Mouse (Mus musculus) intestine, postnatal 0 days (tissue): ENCODE measurements around the gene Ankrd60. TPM values are rescaled to one million over a fixed set of nuclear protein-coding genes. Genes with fewer than 3 reads are reported as not detected.
A peak's percentile ranks its signal among the peaks of the same experiment; 100 is the strongest.

ENCODE experiments used
- ATAC-seq: fragments of 200-750 bp; cut with Nextera tagmentation; 2 replicates; pipeline ENCODE4 v1.8.0; 2017; ENCODE audit warnings: mild to moderate bottlenecking, moderate TSS enrichment, moderate library complexity
- H3K27ac ChIP-seq: fragments of 300-500 bp; sonication (generic); 2 replicates; pipeline ENCODE4 v1.5.1; 2014; ENCODE audit warnings: mild to moderate bottlenecking, low read depth, low read length, moderate library complexity
- H3K27me3 ChIP-seq: fragments of 300-500 bp; sonication (generic); replicated peaks from 2 replicates; pipeline ENCODE4 v1.6.1; 2014; ENCODE audit warnings: low read length, mixed read lengths; ENCODE audit not compliant: control insufficient read depth, insufficient read depth
- H3K36me3 ChIP-seq: fragments of 300-500 bp; sonication (generic); 2 replicates; pipeline ENCODE4 v1.6.1; 2014; ENCODE audit warnings: mild to moderate bottlenecking, moderate library complexity; ENCODE audit not compliant: control insufficient read depth, insufficient read depth
- H3K4me1 ChIP-seq: fragments of 300-500 bp; sonication (generic); replicated peaks from 2 replicates; pipeline ENCODE4 v1.6.1; 2014; ENCODE audit warnings: antibody characterized with exemption, low read length, mixed read lengths; ENCODE audit not compliant: control insufficient read depth, insufficient read depth
- H3K4me2 ChIP-seq: fragments of 300-500 bp; sonication (generic); replicated peaks from 2 replicates; pipeline ENCODE4 v1.6.1; 2014; ENCODE audit warnings: low read depth, mild to moderate bottlenecking, moderate library complexity
- H3K4me3 ChIP-seq: fragments of 300-500 bp; sonication (generic); 2 replicates; pipeline ENCODE4 v1.5.1; 2014; ENCODE audit warnings: low read depth, low read length
- H3K9ac ChIP-seq: fragments of 300-500 bp; sonication (generic); 2 replicates; pipeline ENCODE4 v1.6.1; 2014; ENCODE audit warnings: mild to moderate bottlenecking, low read depth, low read length
- H3K9me3 ChIP-seq: fragments of 300-500 bp; sonication (generic); 2 replicates; pipeline ENCODE4 v1.6.1; 2016; ENCODE audit warnings: mixed run types; ENCODE audit not compliant: control insufficient read depth
- CTCF ChIP-seq: sonication (generic); IDR thresholded peaks from 2 replicates; pipeline ENCODE4 v1.5.1; 2016; ENCODE audit warnings: low read depth, mild to moderate bottlenecking, control low read depth, antibody characterized with exemption, moderate library complexity
- WGBS: fragments of 180-500 bp; shearing (Covaris S2); extraction: QIAGEN DNeasy Blood & Tissue Kit; methylation state at CpG from one replicate; pipeline ENCODE4 v1.1.7; 2014; 5-methylcytosine and 5-hydroxymethylcytosine counted together
- polyA plus RNA-seq: library from polyadenylated mRNA; unstranded; fragments of >200 nt; fragmentation: Nextera tagmentation; extraction: Ambion mirVana; gene quantifications from 2 replicates; pipeline ENCODE4 v1.2.1, GENCODE M21; 2015

Gene Ankrd60
- polyA plus RNA-seq, 1 experiment from 2014 or later: not detected

GRCm38 (mm10) chr2:173550681-173551080 lies 27.5 kb downstream of the Ankrd60 start:
- no peaks in the 10 kb centered on the region for H3K9me3 ChIP-seq
- H3K27ac ChIP-seq: no peak overlapping the region
- ATAC-seq: no peak
- no peaks in the 10 kb centered on the region for H3K27me3 ChIP-seq
- no peaks in the 10 kb centered on the region for H3K36me3 ChIP-seq
- TF ChIP-seq CTCF: no peak
- no peak overlapping the region for H3K4me2 ChIP-seq
- WGBS: 67% methylated on average over 6 of the region's 6 CpGs
- no peak overlapping the region for H3K4me3 ChIP-seq
- H3K4me1 ChIP-seq: no peaks in the 10 kb centered on the region
- H3K9ac ChIP-seq: no peak overlapping the region

- Histone ChIP-seq H3K4me3 (no peak overlapping the region), H3K9me3 (no peaks in the 10 kb centered on the region), H3K27me3 (no peaks in the 10 kb centered on the region), H3K4me2 (no peak overlapping the region), H3K27ac (no peak overlapping the region), H3K4me1 (no peaks in the 10 kb centered on the region), H3K9ac (no peak overlapping the region), H3K36me3 (no peaks in the 10 kb centered on the region)
- no peak for ATAC-seq
- WGBS: 79% methylated on average over 10 of the region's 10 CpGs
- TF ChIP-seq CTCF: no peak
Measured at GRCm38 (mm10) chr2:173549236-173549635, 28.9 kb downstream of the Ankrd60 start.

GRCm38 (mm10) chr2:173545992-173546703 lies 32.0 kb downstream of the Ankrd60 start:
- 39% methylated on average over 15 of the region's 15 CpGs for WGBS
- H3K27me3 ChIP-seq: no peaks in the 10 kb centered on the region
- H3K4me1 ChIP-seq: no peaks in the 10 kb centered on the region
- no peaks in the 10 kb centered on the region for H3K9me3 ChIP-seq
- peak overlapping the region; percentile 46 for H3K4me2 ChIP-seq
- H3K9ac ChIP-seq: 0 out of 2 replicates have a peak overlapping the region, but pooled peaks have one; percentile 7
- H3K36me3 ChIP-seq: no peaks in the 10 kb centered on the region
- peak; percentile 95 for TF ChIP-seq CTCF
- no peak overlapping the region for H3K27ac ChIP-seq
- ATAC-seq: peak; percentile 76
- H3K4me3 ChIP-seq: no peak overlapping the region

GRCm38 (mm10) chr2:173542716-173543115 lies 35.4 kb downstream of the Ankrd60 start:
- Histone ChIP-seq H3K27me3 (no peaks in the 10 kb centered on the region), H3K9ac (no peak overlapping the region), H3K4me3 (no peak overlapping the region), H3K4me2 (no peak overlapping the region), H3K36me3 (no peaks in the 10 kb centered on the region), H3K9me3 (no peaks in the 10 kb centered on the region), H3K4me1 (no peaks in the 10 kb centered on the region), H3K27ac (no peak overlapping the region)
- TF ChIP-seq CTCF: no peak
- no peak for ATAC-seq
- 87% methylated on average over 4 of the region's 4 CpGs for WGBS

- Histone ChIP-seq H3K4me3 (no peak overlapping the region), H3K36me3 (no peaks in the 10 kb centered on the region), H3K4me1 (no peaks in the 10 kb centered on the region), H3K9ac (no peak overlapping the region), H3K4me2 (no peak overlapping the region), H3K27ac (no peak overlapping the region), H3K9me3 (no peaks in the 10 kb centered on the region), H3K27me3 (no peaks in the 10 kb centered on the region)
- no peak for TF ChIP-seq CTCF
- ATAC-seq: no peak
- 74% methylated on average over 4 of the region's 4 CpGs for WGBS
Measured at GRCm38 (mm10) chr2:173541748-173542147, 36.4 kb downstream of the Ankrd60 start.

- WGBS: 67% methylated on average over 15 of the region's 15 CpGs
- no peaks in the 10 kb centered on the region for H3K9me3 ChIP-seq
Measured at GRCm38 (mm10) chr2:173539781-173540180, 38.4 kb downstream of the Ankrd60 start.

More at GRCm38 (mm10) chr2:173539781-173540180, 38.4 kb downstream of the Ankrd60 start:
- Histone ChIP-seq H3K9ac (no peak overlapping the region), H3K4me3 (no peak overlapping the region), H3K36me3 (no peaks in the 10 kb centered on the region), H3K27ac (no peak overlapping the region), H3K4me2 (no peak overlapping the region), H3K27me3 (no peaks in the 10 kb centered on the region), H3K4me1 (no peaks in the 10 kb centered on the region; the same call in 1 of the 2 replicates)
- TF ChIP-seq CTCF: no peak
- no peak for ATAC-seq
